Mouse (Mus musculus): ENCODE measurements around the gene Cbx2.

- no peak for TF ChIP-seq GATA1 (IDR thresholded peaks at IDR 0.05; ENCODE audit: borderline replicate concordance, low read length)
- TF ChIP-seq CTCF (IDR thresholded peaks at IDR 0.05; ENCODE audit: low read depth, low read length): no peak
Observed at GRCm38 (mm10) chr11:119022895-119023615, at the start of gene Cbx2.

All from G1E (cell line).